In the genomic region with DNA sequence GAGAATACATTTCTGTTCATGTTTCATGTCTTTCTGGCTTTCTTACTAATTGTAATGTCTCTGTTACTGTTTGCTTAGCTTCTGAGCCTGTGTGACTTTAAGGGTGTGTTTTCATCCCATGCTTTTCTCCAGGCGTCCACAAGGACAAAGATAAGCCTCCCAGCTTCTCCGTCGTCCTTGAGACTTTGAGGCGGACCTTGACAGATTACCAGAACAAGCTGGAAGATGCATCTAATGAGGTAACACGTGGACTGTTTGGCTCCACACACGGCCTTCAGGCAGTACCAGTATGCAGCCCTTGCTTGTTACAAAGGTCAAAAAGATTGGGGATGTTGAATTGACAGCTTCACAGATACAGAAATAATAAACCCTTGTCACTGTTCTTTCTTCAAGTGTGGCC, we compare ENCODE assay signal across 15 mouse cellular contexts.
A peak's percentile ranks its signal among the peaks of the same experiment; 100 is the strongest.
DNase-seq lines count a peak whose midpoint lies in the region; ATAC-seq and TF ChIP-seq lines count a peak whose summit lies in the region.
"Had no signal": no experiment of that assay in that cellular context is flagged by ENCODE, and none has a peak within 500 bp of the region (broad histone marks: within the 10 kb centered on the region; RNA-seq: fewer than 3 reads in every experiment).

No protein-coding gene starts in this region.

- no peaks in the 10 kb centered on the region for H3K36me3 ChIP-seq in heart, embryonic 12.5 days
- H3K36me3 ChIP-seq in midbrain, embryonic 11.5 days (ENCODE audit: control insufficient read depth, insufficient read depth, low read length) = no peaks in the 10 kb centered on the region
- no peaks in the 10 kb centered on the region for H3K36me3 ChIP-seq in midbrain, postnatal 0 days (ENCODE audit: insufficient read depth, low read length)
- no peaks in the 10 kb centered on the region for H3K36me3 ChIP-seq in liver, embryonic 11.5 days (ENCODE audit: control insufficient read depth, insufficient read depth, low read length)
- H3K36me3 ChIP-seq: embryonic facial prominence, embryonic 12.5 days; hindbrain, embryonic 15.5 days had no signal

- H3K9me3 ChIP-seq in heart, embryonic 12.5 days (replicated peaks) = no peaks in the 10 kb centered on the region
- no peaks in the 10 kb centered on the region for H3K9me3 ChIP-seq in midbrain, embryonic 11.5 days (ENCODE audit: control insufficient read depth, low read length)
- no peaks in the 10 kb centered on the region for H3K9me3 ChIP-seq in midbrain, postnatal 0 days (ENCODE audit: low read length)
- no peaks in the 10 kb centered on the region for H3K9me3 ChIP-seq in liver, embryonic 11.5 days (ENCODE audit: control insufficient read depth, low read length)
- H3K9me3 ChIP-seq: embryonic facial prominence, embryonic 12.5 days; hindbrain, embryonic 15.5 days had no signal

- no peaks in the 10 kb centered on the region for H3K27me3 ChIP-seq in heart, embryonic 12.5 days (replicated peaks)
- H3K27me3 ChIP-seq in midbrain, embryonic 11.5 days (ENCODE audit: control insufficient read depth, insufficient read depth, low read length) = no peaks in the 10 kb centered on the region
- H3K27me3 ChIP-seq in midbrain, postnatal 0 days (ENCODE audit: insufficient read depth, low read length) = no peaks in the 10 kb centered on the region
- H3K27me3 ChIP-seq in liver, embryonic 11.5 days (replicated peaks; ENCODE audit: control insufficient read depth, insufficient read depth, low read length) = no peaks in the 10 kb centered on the region
- H3K27me3 ChIP-seq: embryonic facial prominence, embryonic 12.5 days; hindbrain, embryonic 15.5 days had no signal

- no peak overlapping the region for H3K4me3 ChIP-seq in heart, embryonic 12.5 days
- no peak overlapping the region for H3K4me3 ChIP-seq in midbrain, embryonic 11.5 days (ENCODE audit: low read depth, low read length)
- no peak overlapping the region for H3K4me3 ChIP-seq in midbrain, postnatal 0 days (ENCODE audit: low read depth, low read length)
- H3K4me3 ChIP-seq in liver, embryonic 11.5 days (ENCODE audit: low read depth, low read length) = no peak overlapping the region
- H3K4me3 ChIP-seq: embryonic facial prominence, embryonic 12.5 days; hindbrain, embryonic 15.5 days had no signal

- peaks cover 4% of the 10 kb centered on the region for H3K4me1 ChIP-seq in heart, embryonic 12.5 days (replicated peaks)
- H3K4me1 ChIP-seq in midbrain, embryonic 11.5 days (ENCODE audit: control insufficient read depth, insufficient read depth, low read length) = peaks cover 7% of the 10 kb centered on the region; the same call in 1 of the 2 replicates
- H3K4me1 ChIP-seq in midbrain, postnatal 0 days (ENCODE audit: insufficient read depth, low read length) = no peaks in the 10 kb centered on the region
- H3K4me1 ChIP-seq in liver, embryonic 11.5 days (replicated peaks; ENCODE audit: control insufficient read depth, insufficient read depth, low read length) = no peaks in the 10 kb centered on the region

- peak; percentile 34 to 40 for DNase-seq in heart, postnatal 10 days
- peak; percentile 86 for DNase-seq in midbrain, embryonic 11.5 days (ENCODE audit: low spot score, missing footprints)
- DNase-seq in midbrain, postnatal 0 days (ENCODE audit: low spot score) = no peak
- DNase-seq in gonadal fat pad, adult 2 months (ENCODE audit: low read depth) = peak; percentile 12
- DNase-seq in yolk sac, embryonic 10.5 days (ENCODE audit: low spot score) = peak; percentile 22
- no peak for DNase-seq in left cerebral cortex, postnatal 25 days (ENCODE audit: low spot score in 2 of 2)
- no peak for DNase-seq in liver, embryonic 11.5 days (ENCODE audit: low spot score)
- DNase-seq: cerebellum, adult 11 months; forebrain, postnatal 0 days; liver; lung, postnatal 36 days; right cerebral cortex, adult 18-20 months had no signal

- no peak overlapping the region for H3K4me2 ChIP-seq in heart, embryonic 12.5 days
- H3K4me2 ChIP-seq in midbrain, embryonic 11.5 days = no peak overlapping the region
- H3K4me2 ChIP-seq in midbrain, postnatal 0 days (ENCODE audit: low read depth, low read length, poor library complexity, severe bottlenecking) = no peak overlapping the region
- H3K4me2 ChIP-seq in liver, embryonic 11.5 days = no peak overlapping the region
- H3K4me2 ChIP-seq: embryonic facial prominence, embryonic 12.5 days; hindbrain, embryonic 15.5 days had no signal

- H3K9ac ChIP-seq in heart, embryonic 12.5 days = no peak overlapping the region
- no peak overlapping the region for H3K9ac ChIP-seq in midbrain, embryonic 11.5 days (ENCODE audit: low read length)
- no peak overlapping the region for H3K9ac ChIP-seq in midbrain, postnatal 0 days (replicated peaks; ENCODE audit: low read length, poor library complexity, severe bottlenecking)
- H3K9ac ChIP-seq in liver, embryonic 11.5 days (ENCODE audit: low read depth, low read length) = no peak overlapping the region
- H3K9ac ChIP-seq: embryonic facial prominence, embryonic 12.5 days; forebrain, postnatal 0 days; hindbrain, embryonic 15.5 days had no signal

- 8% methylated on average over 6 of the region's 6 CpGs for WGBS in heart, embryonic 12.5 days
- WGBS in midbrain, embryonic 11.5 days = 13% methylated on average over 6 of the region's 6 CpGs
- WGBS in midbrain, postnatal 0 days = 20% methylated on average over 6 of the region's 6 CpGs
- 36% methylated on average over 6 of the region's 6 CpGs for WGBS in liver, embryonic 11.5 days

- no peak for ATAC-seq in heart, embryonic 12.5 days (ENCODE audit: insufficient number of reproducible peaks, low FRiP score)
- no peak for ATAC-seq in midbrain, embryonic 11.5 days (ENCODE audit: low FRiP score)
- ATAC-seq in midbrain, postnatal 0 days (ENCODE audit: low FRiP score) = no peak
- no peak for ATAC-seq in liver, embryonic 11.5 days (replicated peaks; ENCODE audit: low FRiP score)
- ATAC-seq: forebrain, postnatal 0 days had no signal

- intact Hi-C loops in heart, postnatal 10 days (cut with DNase I) = no loop called here
- intact Hi-C loops in left cerebral cortex, postnatal 25 days (cut with DNase I) = no loop called here

- TF ChIP-seq CTCF in midbrain, postnatal 0 days (IDR thresholded peaks at IDR 0.05) = no peak

- H3K27ac ChIP-seq in heart, embryonic 12.5 days (ENCODE audit: poor library complexity, severe bottlenecking) = no peak overlapping the region
- no peak overlapping the region for H3K27ac ChIP-seq in midbrain, embryonic 11.5 days (ENCODE audit: low read depth, low read length)
- no peak overlapping the region for H3K27ac ChIP-seq in midbrain, postnatal 0 days (ENCODE audit: low read depth, low read length)
- H3K27ac ChIP-seq in liver, embryonic 11.5 days (ENCODE audit: low read depth, low read length) = no peak overlapping the region
- H3K27ac ChIP-seq: embryonic facial prominence, embryonic 12.5 days; hindbrain, embryonic 15.5 days had no signal

Comparison
In these comparisons a context has a peak if more than half of its experiments do, and no peak if none do; other contexts are left out.
1. DNase-seq: peak in heart, postnatal 10 days (2 of 2), midbrain, embryonic 11.5 days (single experiment), gonadal fat pad, adult 2 months (single experiment) and yolk sac, embryonic 10.5 days (single experiment); none in midbrain, postnatal 0 days (single experiment), left cerebral cortex, postnatal 25 days (0 of 2) and liver, embryonic 11.5 days (single experiment).